ENCODE assay signal across 8 mouse cellular contexts in the genomic region with DNA sequence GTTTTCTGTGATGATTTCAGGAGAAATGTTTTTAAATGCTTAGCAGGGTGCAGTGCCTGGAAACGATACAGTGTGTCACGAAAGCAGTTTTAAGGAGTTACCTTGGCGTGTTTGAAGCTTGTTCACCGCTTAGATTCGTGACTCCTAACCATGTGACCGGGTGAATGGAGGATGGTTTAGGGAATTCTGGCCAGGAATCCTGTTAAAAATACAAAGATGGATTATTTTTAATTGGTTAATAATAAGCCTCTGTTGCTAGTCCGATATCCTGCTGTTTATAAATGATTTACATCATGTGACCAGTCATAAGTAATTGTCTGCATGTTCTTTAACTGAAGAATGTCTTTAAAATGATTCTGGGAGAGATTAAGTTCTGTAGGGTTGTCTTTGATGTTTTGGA. TPM values are rescaled to one million over a fixed set of nuclear protein-coding genes. Genes with fewer than 3 reads are reported as not detected.
DNase-seq lines count a peak whose midpoint lies in the region; ATAC-seq and TF ChIP-seq lines count a peak whose summit lies in the region.

No protein-coding gene starts in this region.

- peak overlapping the region; percentile 96 for H3K27ac ChIP-seq in lung, embryonic 14.5 days (ENCODE audit: low read depth)
- H3K27ac ChIP-seq in embryonic facial prominence, embryonic 11.5 days (replicated peaks; ENCODE audit: low read depth, low read length): no peak overlapping the region; the same call in 1 of the 2 replicates
- no peak overlapping the region for H3K27ac ChIP-seq in neural tube, embryonic 14.5 days (ENCODE audit: low read depth, low read length)

- WGBS in lung, embryonic 14.5 days: 0% methylated on average over 7 of the region's 7 CpGs
- 1% methylated on average over 7 of the region's 7 CpGs for WGBS in embryonic facial prominence, embryonic 11.5 days
- 1% methylated on average over 7 of the region's 7 CpGs for WGBS in neural tube, embryonic 14.5 days

- H3K4me3 ChIP-seq in lung, embryonic 14.5 days (ENCODE audit: low read depth, low read length): peak overlapping the region; percentile 92
- H3K4me3 ChIP-seq in embryonic facial prominence, embryonic 11.5 days (ENCODE audit: low read depth, low read length): peak overlapping the region; percentile 99
- peak overlapping the region; percentile 90 for H3K4me3 ChIP-seq in neural tube, embryonic 14.5 days (ENCODE audit: low read depth, low read length)

- H3K27me3 ChIP-seq in lung, embryonic 14.5 days (ENCODE audit: insufficient read depth, low read length): no peaks in the 10 kb centered on the region
- H3K27me3 ChIP-seq in embryonic facial prominence, embryonic 11.5 days (ENCODE audit: control insufficient read depth, insufficient read depth, low read length): no peaks in the 10 kb centered on the region
- no peaks in the 10 kb centered on the region; the same call in 1 of the 2 replicates for H3K27me3 ChIP-seq in neural tube, embryonic 14.5 days (ENCODE audit: control insufficient read depth, insufficient read depth, low read length)

- peak overlapping the region; percentile 100 for H3K9ac ChIP-seq in lung, embryonic 14.5 days
- H3K9ac ChIP-seq in embryonic facial prominence, embryonic 11.5 days (replicated peaks; ENCODE audit: low read length): peak overlapping the region; percentile 99
- peak overlapping the region; percentile 98; the same call in 1 of the 2 replicates for H3K9ac ChIP-seq in neural tube, embryonic 14.5 days (replicated peaks; ENCODE audit: low read depth, low read length)

- H3K9me3 ChIP-seq in lung, embryonic 14.5 days (ENCODE audit: low read depth, low read length): no peaks in the 10 kb centered on the region
- no peaks in the 10 kb centered on the region for H3K9me3 ChIP-seq in embryonic facial prominence, embryonic 11.5 days (replicated peaks; ENCODE audit: control insufficient read depth, low read length)
- H3K9me3 ChIP-seq in neural tube, embryonic 14.5 days (ENCODE audit: control insufficient read depth, low read length): no peaks in the 10 kb centered on the region

- no peak for TF ChIP-seq CTCF in lung, embryonic 14.5 days (IDR thresholded peaks at IDR 0.05; ENCODE audit: low read depth)

- peak overlapping the region; percentile 71 for H3K4me2 ChIP-seq in lung, embryonic 14.5 days
- H3K4me2 ChIP-seq in embryonic facial prominence, embryonic 11.5 days (ENCODE audit: low read depth, low read length): peak overlapping the region; percentile 26
- H3K4me2 ChIP-seq in neural tube, embryonic 14.5 days (ENCODE audit: low read depth, low read length): peak overlapping the region; percentile 73

- DNase-seq in lung, embryonic 14.5 days: peak; percentile 44
- DNase-seq in lung, postnatal 4 days: no peak
- peak; percentile 50 for DNase-seq in embryonic facial prominence, embryonic 11.5 days (ENCODE audit: low spot score)
- DNase-seq in kidney, postnatal 14 days: peak; percentile 26
- DNase-seq in gastrocnemius, adult 18-20 months (ENCODE audit: low spot score): no peak
- no peak for DNase-seq in left cerebral cortex, adult 18-20 months (ENCODE audit: low spot score in 2 of 2)

- no peak for ATAC-seq in lung, embryonic 14.5 days (ENCODE audit: insufficient read depth)
- ATAC-seq in embryonic facial prominence, embryonic 11.5 days (replicated peaks; ENCODE audit: insufficient number of reproducible peaks, low FRiP score, low TSS enrichment, low read depth): no peak
- no peak for ATAC-seq in neural tube, embryonic 14.5 days (ENCODE audit: low read depth)
- no peak for ATAC-seq in inflammation-experienced regulatory T-cells, adult 6 months

- H3K4me1 ChIP-seq in lung, embryonic 14.5 days (ENCODE audit: insufficient read depth): peaks cover 20% of the 10 kb centered on the region
- no peaks in the 10 kb centered on the region for H3K4me1 ChIP-seq in embryonic facial prominence, embryonic 11.5 days (ENCODE audit: control insufficient read depth, insufficient read depth, low read length)
- H3K4me1 ChIP-seq in neural tube, embryonic 14.5 days (ENCODE audit: control insufficient read depth, insufficient read depth, low read length): peaks cover 13% of the 10 kb centered on the region; the same call in 1 of the 2 replicates

- H3K36me3 ChIP-seq in lung, embryonic 14.5 days (ENCODE audit: insufficient read depth): peaks cover 3% of the 10 kb centered on the region; the same call in 1 of the 2 replicates
- no peaks in the 10 kb centered on the region for H3K36me3 ChIP-seq in embryonic facial prominence, embryonic 11.5 days (replicated peaks; ENCODE audit: control insufficient read depth, insufficient read depth, low read depth, low read length)
- H3K36me3 ChIP-seq in neural tube, embryonic 14.5 days (ENCODE audit: control insufficient read depth, insufficient read depth, low read length): no peaks in the 10 kb centered on the region

RNA-seq across cellular contexts. Expression of gene Pum2, which starts 1.4 kb away (rescaled TPM):
- polyA plus RNA-seq in lung, embryonic 14.5 days (2014; fragmentation: Nextera tagmentation; extraction: Ambion mirVana): 64.2 and 64.5 TPM in 2 replicates
- polyA plus RNA-seq in embryonic facial prominence, embryonic 11.5 days (2014; fragmentation: Nextera tagmentation; extraction: Ambion mirVana): 73.0 and 79.7 TPM in 2 replicates
- 62.4 and 68.7 TPM in 2 replicates for polyA plus RNA-seq in neural tube, embryonic 14.5 days (2014; fragmentation: Nextera tagmentation; extraction: Ambion mirVana)
- total RNA-seq in gastrocnemius, adult 18-20 months (2021): 10 to 100 TPM; 76.3 to 92.5 TPM
- 100 to 1,000 TPM; 190 to 219 TPM for total RNA-seq in left cerebral cortex, adult 18-20 months (2021)
- 10 to 100 TPM; 60.6 to 67.0 (median 65.5) TPM for polyA plus RNA-seq in inflammation-experienced regulatory T-cells, adult 6 months (2017; shearing (Covaris generic))

Comparison
In these comparisons a context has a peak if more than half of its experiments do, and no peak if none do; other contexts are left out.
1. DNase-seq: peak in lung, embryonic 14.5 days (single experiment), embryonic facial prominence, embryonic 11.5 days (single experiment) and kidney, postnatal 14 days (single experiment); none in lung, postnatal 4 days (0 of 2), gastrocnemius, adult 18-20 months (single experiment) and left cerebral cortex, adult 18-20 months (0 of 2).
2. Peak in every context shown above with its lines, with median percentiles within 50 percentile points of each other: H3K4me2 ChIP-seq, H3K4me3 ChIP-seq and H3K9ac ChIP-seq.